Mouse (Mus musculus) MEL (cell line): ENCODE measurements around the gene Zfp747. TPM values are rescaled to one million over a fixed set of nuclear protein-coding genes. Genes with fewer than 3 reads are reported as not detected.
A peak's percentile ranks its signal among the peaks of the same experiment; 100 is the strongest.

Experiments
- DNase-seq: peaks from one replicate; pipeline ENCODE4 v3.0.0; 2011; ENCODE audit warnings: low read depth, low spot score
- H3K27ac ChIP-seq: 2 replicates; pipeline ENCODE4 v1.5.1; 2012; ENCODE audit warnings: low read depth, mild to moderate bottlenecking, control low read depth, low read length, moderate library complexity; ENCODE audit not compliant: control insufficient read depth
- H3K27me3 ChIP-seq, 2 experiments: fragments of 150-350 bp in 1 of 2; sonication (generic) in 1 of 2; 2 replicates each; pipeline ENCODE4 v1.6.1; 2012; ENCODE audit warnings: low read length in 2 of 2, mild to moderate bottlenecking in 2 of 2, improper control_type of control experiment in 1 of 2, moderate library complexity in 1 of 2; ENCODE audit not compliant: insufficient read depth in 2 of 2, control insufficient read depth in 1 of 2
- H3K36me3 ChIP-seq, 2 experiments: 2 replicates each; pipeline ENCODE4 v1.6.1; 2012 to 2014; ENCODE audit warnings: low read length in 2 of 2, improper control_type of control experiment in 1 of 2, inconsistent platforms in 1 of 2, mild to moderate bottlenecking in 1 of 2; ENCODE audit not compliant: insufficient read depth in 2 of 2, control insufficient read depth in 1 of 2
- H3K4me1 ChIP-seq, 2 experiments: fragments of 150-350 bp in 1 of 2; sonication (generic) in 1 of 2; 2 replicates each; pipeline ENCODE4 v1.6.1; 2012; ENCODE audit warnings: low read length in 2 of 2, improper control_type of control experiment in 1 of 2, mild to moderate bottlenecking in 1 of 2; ENCODE audit not compliant: insufficient read depth in 2 of 2, control insufficient read depth in 1 of 2
- H3K4me3 ChIP-seq, 2 experiments: fragments of 150-350 bp in 1 of 2; sonication (generic) in 1 of 2; 2 replicates each; pipeline ENCODE4 v1.5.1; 2012; ENCODE audit warnings: low read depth in 2 of 2, low read length in 2 of 2, mild to moderate bottlenecking in 2 of 2, moderate library complexity in 2 of 2, control low read depth in 1 of 2, improper control_type of control experiment in 1 of 2; ENCODE audit not compliant: control insufficient read depth in 1 of 2, insufficient read depth in 1 of 2
- H3K79me2 ChIP-seq: 2 replicates; pipeline ENCODE4 v1.6.1; 2012; ENCODE audit warnings: mild to moderate bottlenecking, low read length, moderate library complexity; ENCODE audit not compliant: control insufficient read depth, poor library complexity, insufficient read depth
- H3K9ac ChIP-seq: 2 replicates; pipeline ENCODE4 v1.6.1; 2012; ENCODE audit warnings: low read depth, mild to moderate bottlenecking, control low read depth, low read length, moderate library complexity; ENCODE audit not compliant: control insufficient read depth, poor library complexity, severe bottlenecking
- H3K9me3 ChIP-seq: fragments of 150-350 bp; sonication (generic); replicated peaks from 2 replicates; pipeline ENCODE4 v1.6.1; 2012; ENCODE audit warnings: mild to moderate bottlenecking, low read length, improper control_type of control experiment, moderate library complexity; ENCODE audit not compliant: insufficient read depth
- BHLHE40 ChIP-seq: IDR thresholded peaks from 2 replicates; pipeline ENCODE4 v1.6.1; 2012; ENCODE audit warnings: low read depth, mild to moderate bottlenecking, inconsistent platforms, low read length, improper control_type of control experiment, borderline replicate concordance
- CHD1 ChIP-seq: IDR thresholded peaks from 2 replicates; pipeline ENCODE4 v1.6.1; 2012; ENCODE audit warnings: low read depth, mild to moderate bottlenecking, inconsistent platforms, low read length, improper control_type of control experiment
- CHD2 ChIP-seq: IDR thresholded peaks from 2 replicates; pipeline ENCODE4 v1.6.1; 2011; ENCODE audit warnings: low read length, improper control_type of control experiment
- CTCF ChIP-seq, 3 experiments: IDR thresholded peaks in 2 of 3; conservative IDR thresholded peaks in 1 of 3; 2 replicates each; pipeline ENCODE4 v1.5.1; 2011 to 2012; ENCODE audit warnings: low read length in 3 of 3, low read depth in 2 of 3, mild to moderate bottlenecking in 2 of 3, improper control_type of control experiment in 1 of 3, inconsistent platforms in 1 of 3, mixed read lengths in 1 of 3, moderate library complexity in 1 of 3; ENCODE audit not compliant: control insufficient read depth in 1 of 3, insufficient read depth in 1 of 3, poor library complexity in 1 of 3, severe bottlenecking in 1 of 3
- E2F4 ChIP-seq: IDR thresholded peaks from 2 replicates; pipeline ENCODE4 v1.6.1; 2011; ENCODE audit warnings: low read depth, low read length, improper control_type of control experiment, borderline replicate concordance
- ELF1 ChIP-seq: IDR thresholded peaks from 2 replicates; pipeline ENCODE4 v1.6.1; 2014; ENCODE audit warnings: low read depth, mild to moderate bottlenecking, inconsistent platforms, low read length, improper control_type of control experiment, moderate library complexity
- EP300 ChIP-seq, 2 experiments: IDR thresholded peaks; 2 replicates each; pipeline ENCODE4 v1.6.1; 2011; ENCODE audit warnings: improper control_type of control experiment in 2 of 2, low read length in 2 of 2, low read depth in 1 of 2, mild to moderate bottlenecking in 1 of 2
- GABPA ChIP-seq: IDR thresholded peaks from 2 replicates; pipeline ENCODE4 v1.6.1; 2012; ENCODE audit warnings: low read depth, mild to moderate bottlenecking, inconsistent platforms, low read length, improper control_type of control experiment, moderate library complexity
- GATA1 ChIP-seq: IDR thresholded peaks from 2 replicates; pipeline ENCODE4 v1.6.1; 2011; ENCODE audit warnings: low read depth, low read length, improper control_type of control experiment
- MAFK ChIP-seq: IDR thresholded peaks from 2 replicates; pipeline ENCODE4 v1.6.1; 2011; ENCODE audit warnings: low read depth, mild to moderate bottlenecking, low read length, improper control_type of control experiment, borderline replicate concordance
- MXI1 ChIP-seq: IDR thresholded peaks from 2 replicates; pipeline ENCODE4 v1.6.1; 2011; ENCODE audit warnings: mild to moderate bottlenecking, low read depth, low read length, improper control_type of control experiment
- MYB ChIP-seq: IDR thresholded peaks from 2 replicates; pipeline ENCODE4 v1.6.1; 2011; ENCODE audit warnings: mild to moderate bottlenecking, low read depth, low read length, improper control_type of control experiment
- POLR2A ChIP-seq, 2 experiments: IDR thresholded peaks; 2 replicates each; pipeline ENCODE4 v1.6.1; 2011 to 2012; ENCODE audit warnings: low read length in 2 of 2, mild to moderate bottlenecking in 2 of 2, control low read depth in 1 of 2, improper control_type of control experiment in 1 of 2, low read depth in 1 of 2, moderate library complexity in 1 of 2; ENCODE audit not compliant: control insufficient read depth in 1 of 2, insufficient read depth in 1 of 2, poor library complexity in 1 of 2
- POLR2AphosphoS2 ChIP-seq: IDR thresholded peaks from 2 replicates; pipeline ENCODE4 v1.6.1; 2011; ENCODE audit warnings: low read length, improper control_type of control experiment
- POLR2AphosphoS5 ChIP-seq: IDR thresholded peaks from 2 replicates; pipeline ENCODE4 v1.6.1; 2012; ENCODE audit warnings: low read depth, borderline replicate concordance, mild to moderate bottlenecking, inconsistent platforms, low read length, moderate library complexity, mixed read lengths
- RAD21 ChIP-seq: IDR thresholded peaks from 2 replicates; pipeline ENCODE4 v1.6.1; 2011; ENCODE audit warnings: mild to moderate bottlenecking, low read depth, low read length, improper control_type of control experiment
- SIN3A ChIP-seq: IDR thresholded peaks from 2 replicates; pipeline ENCODE4 v1.6.1; 2012; ENCODE audit warnings: low read length, improper control_type of control experiment, inconsistent platforms
- TAL1 ChIP-seq: IDR thresholded peaks from 2 replicates; pipeline ENCODE4 v1.6.1; 2012; ENCODE audit warnings: mild to moderate bottlenecking, inconsistent platforms, low read length, moderate library complexity, mixed read lengths
- UBTF ChIP-seq: IDR thresholded peaks from 2 replicates; pipeline ENCODE4 v1.6.1; 2012; ENCODE audit warnings: low read depth, mild to moderate bottlenecking, inconsistent platforms, low read length, improper control_type of control experiment, moderate library complexity, borderline replicate concordance; ENCODE audit not compliant: insufficient read depth
- USF2 ChIP-seq, 2 experiments: IDR thresholded peaks; 2 replicates each; pipeline ENCODE4 v1.6.1; 2011 to 2012; ENCODE audit warnings: improper control_type of control experiment in 2 of 2, low read length in 2 of 2, borderline replicate concordance in 1 of 2, inconsistent platforms in 1 of 2, low read depth in 1 of 2, mild to moderate bottlenecking in 1 of 2; ENCODE audit not compliant: insufficient read depth in 1 of 2
- ZC3H11A ChIP-seq: IDR thresholded peaks from 2 replicates; pipeline ENCODE4 v1.6.1; 2012; ENCODE audit warnings: low read depth, mild to moderate bottlenecking, inconsistent platforms, low read length, improper control_type of control experiment
- ZKSCAN1 ChIP-seq: IDR thresholded peaks from 2 replicates; pipeline ENCODE4 v1.6.1; 2012; ENCODE audit warnings: low read depth, mild to moderate bottlenecking, inconsistent platforms, low read length, improper control_type of control experiment, moderate library complexity
- ZMIZ1 ChIP-seq: IDR thresholded peaks from 2 replicates; pipeline ENCODE4 v1.6.1; 2012; ENCODE audit warnings: low read depth, mild to moderate bottlenecking, inconsistent platforms, low read length, improper control_type of control experiment, moderate library complexity
- ZNF384 ChIP-seq: IDR thresholded peaks from 2 replicates; pipeline ENCODE4 v1.6.1; 2012; ENCODE audit warnings: low read depth, mild to moderate bottlenecking, inconsistent platforms, low read length, improper control_type of control experiment
- polyA plus RNA-seq, 2 experiments: library from polyadenylated mRNA; stranded (reverse) in 1 of 2; unstranded in 1 of 2; fragments of >175 nt in 1 of 2; fragments of >200 nt in 1 of 2; gene quantifications; 2 replicates each; pipeline versions ENCODE4 v1.2.1 to v1.2.4; 2012; ENCODE audit warnings: low replicate concordance in 2 of 2, low read depth in 1 of 2; ENCODE audit not compliant: insufficient read length in 2 of 2, insufficient read depth in 1 of 2, missing spikeins in 1 of 2
- total RNA-seq: library from RNA; depleted of rRNA; stranded (reverse); fragments of 300-350 nt; gene quantifications from 2 replicates; pipeline ENCODE4 v1.2.3, GENCODE M21; 2012

Gene Zfp747
- total and polyA plus RNA-seq, 3 experiments: 6.2 to 7.5 TPM; not detected in 1

GRCm38 (mm10) chr7:127421388-127422191 is 45.7 kb upstream of the Zfp747 start, which contains the start of gene Zfp688 (continued):
- TF ChIP-seq BHLHE40 (peak; percentile 66), MAFK (no peak), ELF1 (peak; percentile 93), EP300 (IDR thresholded peaks at IDR 0.05; ENCODE audit: low read depth in 1 of 2, low read length in 2 of 2) (no peak), POLR2A (IDR thresholded peaks at IDR 0.05; ENCODE audit: control insufficient read depth in 1 of 2, insufficient read depth in 1 of 2, low read depth in 1 of 2, low read length in 2 of 2, poor library complexity in 1 of 2) (peak; percentile 76 to 90; a peak in 3 of 4 replicates), CHD1 (no peak), POLR2AphosphoS2 (peak; percentile 77; the same call in 1 of the 2 replicates), RAD21 (no peak), CHD2 (no peak)

GRCm38 (mm10) chr7:127411418-127411817 is 35.6 kb upstream of the Zfp747 start:
- H3K27ac ChIP-seq: no peak overlapping the region
- no peak overlapping the region for H3K4me3 ChIP-seq
- no peaks in the 10 kb centered on the region for H3K27me3 ChIP-seq
- H3K9me3 ChIP-seq: no peaks in the 10 kb centered on the region
- H3K4me1 ChIP-seq: peaks cover 3 to 6% of the 10 kb centered on the region in 2 experiments; a peak in 3 of 4 replicates
- H3K79me2 ChIP-seq: no peaks in the 10 kb centered on the region
- H3K9ac ChIP-seq: no peak overlapping the region
- DNase-seq: peak; percentile 14
- peaks cover 0 to 5% of the 10 kb centered on the region in 2 experiments; a peak in 1 of 4 replicates for H3K36me3 ChIP-seq
- TF ChIP-seq E2F4 (no peak), SIN3A (no peak), TAL1 (no peak), POLR2AphosphoS5 (no peak), GABPA (no peak), ZKSCAN1 (no peak), MYB (no peak), ZMIZ1 (no peak), GATA1 (no peak), USF2 (IDR thresholded peaks at IDR 0.05; ENCODE audit: borderline replicate concordance in 1 of 2, insufficient read depth in 1 of 2, low read depth in 1 of 2, low read length in 2 of 2) (no peak), CTCF (IDR thresholded peaks at IDR 0.05 in 2 of 3, conservative IDR thresholded peaks at IDR 0.05 in 1 of 3; ENCODE audit: control insufficient read depth in 1 of 3, insufficient read depth in 1 of 3, low read depth in 2 of 3, low read length in 3 of 3, poor library complexity in 1 of 3, severe bottlenecking in 1 of 3) (no peak), UBTF (no peak), ELF1 (no peak), ZNF384 (no peak), MXI1 (no peak), ZC3H11A (no peak)
